Comparison of ENCODE assay signal across 10 mouse cellular contexts in genomic region chr11:95024439-95025184, GRCm38 (mm10). TPM values are rescaled to one million over a fixed set of nuclear protein-coding genes. Genes with fewer than 3 reads are reported as not detected.
DNase-seq lines count a peak whose midpoint lies in the region; ATAC-seq and TF ChIP-seq lines count a peak whose summit lies in the region.
"Had no signal": no experiment of that assay in that cellular context is flagged by ENCODE, and none has a peak within 500 bp of the region (broad histone marks: within the 10 kb centered on the region; RNA-seq: fewer than 3 reads in every experiment).

No protein-coding gene starts in this region.

- peak; percentile 9 for DNase-seq in gastrocnemius, postnatal 14 days
- no peak for DNase-seq in gastrocnemius, adult 8-10 months (ENCODE audit: low spot score in 2 of 2)
- DNase-seq in right cerebral cortex, adult 18-20 months = peak; percentile 56
- DNase-seq in right cerebral cortex, adult 2 months (ENCODE audit: low spot score in 2 of 2) = no peak
- DNase-seq in kidney, adult 18-20 months = peak; percentile 69
- DNase-seq in retina, postnatal 1 day = peak; percentile 90
- DNase-seq: adrenal gland, postnatal 10 days had no signal

- H3K4me1 ChIP-seq in intestine, postnatal 0 days (replicated peaks; ENCODE audit: control insufficient read depth, insufficient read depth, low read length) = no peaks in the 10 kb centered on the region

- no peak overlapping the region for H3K27ac ChIP-seq in intestine, postnatal 0 days (ENCODE audit: low read depth, low read length)

- H3K9me3 ChIP-seq in intestine, postnatal 0 days (ENCODE audit: control insufficient read depth) = no peaks in the 10 kb centered on the region

- H3K9ac ChIP-seq in intestine, postnatal 0 days (ENCODE audit: low read depth, low read length) = no peak overlapping the region

- no peak for TF ChIP-seq CTCF in intestine, postnatal 0 days (IDR thresholded peaks at IDR 0.05; ENCODE audit: low read depth)

- no peak overlapping the region for H3K4me3 ChIP-seq in intestine, postnatal 0 days (ENCODE audit: low read depth, low read length)

- ATAC-seq in intestine, postnatal 0 days = no peak
- ATAC-seq in monocyte, adult 5-6 weeks (replicated peaks; ENCODE audit: insufficient number of reproducible peaks, low FRiP score, low TSS enrichment, poor library complexity, severe bottlenecking) = no peak

- H3K27me3 ChIP-seq in intestine, postnatal 0 days (replicated peaks; ENCODE audit: control insufficient read depth, insufficient read depth, low read length) = no peaks in the 10 kb centered on the region

- no peak overlapping the region for H3K4me2 ChIP-seq in intestine, postnatal 0 days (replicated peaks; ENCODE audit: low read depth)

- intact Hi-C loops in gastrocnemius, postnatal 14 days (cut with DNase I; ENCODE audit: low total_unique reads) = no loop called here

- H3K36me3 ChIP-seq in intestine, postnatal 0 days (ENCODE audit: control insufficient read depth, insufficient read depth) = peaks cover 50% of the 10 kb centered on the region

- 80% methylated on average over 29 of the region's 29 CpGs for WGBS in intestine, postnatal 0 days

RNA-seq across cellular contexts. Expression of gene Samd14, which starts 14.9 kb away (rescaled TPM):
- 1 to 10 TPM; 1.7 to 2.2 TPM for total RNA-seq in gastrocnemius, postnatal 14 days (2021)
- total RNA-seq in gastrocnemius, adult 8-10 months (2022) = under 1 TPM; 0.24 to 0.62 (median 0.45) TPM
- 6.5 and 6.9 TPM in 2 replicates for polyA plus RNA-seq in intestine, postnatal 0 days (2015; fragmentation: Nextera tagmentation; extraction: Ambion mirVana)
- 0.38 to 1.5 TPM in 2 of 3 replicates, not detected in the other for total RNA-seq in monocyte, adult 5-6 weeks (2017)

RNA-seq across cellular contexts. Expression of gene Pdk2, which starts 16.5 kb away (rescaled TPM):
- total RNA-seq in gastrocnemius, postnatal 14 days (2021) = 100 to 1,000 TPM; 330 to 344 TPM
- total RNA-seq in gastrocnemius, adult 8-10 months (2022) = 100 to 1,000 TPM; 484 to 519 (median 495) TPM
- 53.2 and 57.4 TPM in 2 replicates for polyA plus RNA-seq in intestine, postnatal 0 days (2015; fragmentation: Nextera tagmentation; extraction: Ambion mirVana)
- total RNA-seq in monocyte, adult 5-6 weeks (2017) = 2.8 to 14.5 TPM (median 4.8 TPM) in 3 replicates

RNA-seq across cellular contexts. Expression of gene Ppp1r9b, which starts 33.8 kb away (rescaled TPM):
- 10 to 100 TPM; 38.7 to 38.8 TPM for total RNA-seq in gastrocnemius, postnatal 14 days (2021)
- total RNA-seq in gastrocnemius, adult 8-10 months (2022) = 10 to 100 TPM; 15.8 to 23.9 (median 19.4) TPM
- 6.3 and 7.1 TPM in 2 replicates for polyA plus RNA-seq in intestine, postnatal 0 days (2015; fragmentation: Nextera tagmentation; extraction: Ambion mirVana)
- 127 to 216 TPM (median 141 TPM) in 3 replicates for total RNA-seq in monocyte, adult 5-6 weeks (2017)

RNA-seq across cellular contexts. Expression of gene Sgca, which starts 48.5 kb away (rescaled TPM):
- total RNA-seq in gastrocnemius, postnatal 14 days (2021) = 100 to 1,000 TPM; 201 to 224 TPM
- 100 to 1,000 TPM; 272 to 306 (median 288) TPM for total RNA-seq in gastrocnemius, adult 8-10 months (2022)
- 0.18 and 0.55 TPM in 2 replicates for polyA plus RNA-seq in intestine, postnatal 0 days (2015; fragmentation: Nextera tagmentation; extraction: Ambion mirVana)
- not detected in 3 replicates for total RNA-seq in monocyte, adult 5-6 weeks (2017)
- total RNA-seq: megakaryocyte progenitor cell, adult 5-6 weeks had no signal

RNA-seq across cellular contexts. Expression of gene Itga3, which starts 52.0 kb away (rescaled TPM):
- total RNA-seq in gastrocnemius, postnatal 14 days (2021) = 1 to 10 TPM; 3.5 to 4.0 TPM
- 1 to 10 TPM; 3.6 to 5.3 (median 4.1) TPM for total RNA-seq in gastrocnemius, adult 8-10 months (2022)
- 51.3 and 57.9 TPM in 2 replicates for polyA plus RNA-seq in intestine, postnatal 0 days (2015; fragmentation: Nextera tagmentation; extraction: Ambion mirVana)
- total RNA-seq in monocyte, adult 5-6 weeks (2017) = 0.75 to 1.2 TPM (median 0.97 TPM) in 3 replicates
- total RNA-seq: megakaryocyte progenitor cell, adult 5-6 weeks had no signal

Comparison
In these comparisons a context has a peak if more than half of its experiments do, and no peak if none do; other contexts are left out.
1. DNase-seq: peak in gastrocnemius, postnatal 14 days (single experiment), right cerebral cortex, adult 18-20 months (single experiment), kidney, adult 18-20 months (single experiment) and retina, postnatal 1 day (single experiment); none in gastrocnemius, adult 8-10 months (0 of 2) and right cerebral cortex, adult 2 months (0 of 2).
2. RNA of gene Pdk2, which starts 16.5 kb away (total RNA-seq): 484 to 519 TPM in gastrocnemius, adult 8-10 months and 330 to 344 TPM in gastrocnemius, postnatal 14 days; 2.8 to 14.5 TPM in monocyte, adult 5-6 weeks; every median in the first group is over 10 times any median in the second.